Mouse (Mus musculus) T-helper 17 cell (primary cell): ENCODE data around the gene Zfp61.
"Not testable (repeated sequence)": the region's sequence is repeated elsewhere in the genome, so short reads cannot be mapped to it uniquely, and the experiment has no call there.

Experiments used
- in situ Hi-C, 2 experiments: fragments of 300-600 bp; cut with MboI, MseI; formaldehyde crosslinking; loops; 1 replicate in 1 of 2; 2 replicates in 1 of 2; pipeline ENCODE4 v1.15.1; 2025; ENCODE audit warnings: high pct_unique_total_duplicates in 2 of 2

Gene Zfp61

DNA sequence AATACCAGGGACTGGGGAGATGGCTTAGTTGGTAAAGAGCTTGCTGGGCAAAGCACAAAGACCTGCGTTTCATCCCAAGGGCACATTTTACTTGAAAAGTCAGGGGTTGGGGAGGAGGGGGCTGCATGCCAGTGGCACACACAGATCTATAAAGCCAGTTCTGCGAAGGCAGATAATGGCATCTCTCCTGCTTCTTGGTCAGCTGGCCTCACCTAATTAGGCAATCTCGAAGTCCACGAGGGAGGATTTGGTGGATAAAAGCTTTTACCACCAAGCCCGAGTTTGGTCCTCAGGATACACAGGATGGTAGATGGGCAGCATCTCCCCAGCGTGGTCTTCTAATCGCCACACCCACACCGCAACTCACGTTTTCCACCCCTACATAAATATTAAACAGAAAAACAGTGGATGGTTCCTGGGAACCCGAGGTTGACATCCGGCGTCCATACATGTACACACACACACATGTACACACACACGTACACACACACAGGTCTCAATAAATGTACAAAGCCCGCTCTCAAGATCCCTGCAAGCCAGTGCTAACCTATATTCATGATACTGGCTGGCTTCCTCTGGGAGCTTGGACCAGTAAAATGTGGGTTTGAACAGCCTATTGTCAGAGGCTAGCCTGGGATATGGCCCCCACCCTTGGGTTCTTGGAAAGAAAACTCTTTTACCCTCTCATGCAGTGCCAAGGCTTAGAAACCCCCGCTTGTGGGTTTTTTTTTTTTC is 3.5 kb downstream of the Zfp61 start:
- in situ Hi-C loops = loop anchor here in 1 of 2 experiments (10.0 kb wide), 1 partner anchor 213 kb away; the partner anchor contains the start of gene Zfp180

DNA sequence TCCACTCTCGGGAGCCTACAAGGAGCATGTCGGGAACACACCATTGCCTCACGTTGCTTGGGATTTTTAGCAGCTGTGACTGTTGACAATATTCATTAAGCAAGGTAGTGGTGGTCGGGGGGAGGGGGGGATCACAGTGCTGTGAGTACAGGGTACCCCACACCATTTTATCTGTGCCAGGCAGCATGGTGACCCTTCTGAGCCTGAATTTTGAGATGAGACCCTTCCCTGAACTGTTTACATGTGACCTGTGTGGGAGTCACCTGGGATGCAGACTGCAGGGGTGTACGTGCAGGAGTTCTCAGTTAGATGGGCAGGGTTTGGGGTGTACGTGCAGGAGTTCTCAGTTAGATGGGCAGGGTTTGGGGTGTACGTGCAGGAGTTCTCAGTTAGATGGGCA is 4.6 kb downstream of the Zfp61 start:
- in situ Hi-C loops = loop anchor here in 1 of 2 experiments (10.0 kb wide), 1 partner anchor 212 kb away; the partner anchor contains the start of gene Zfp180

DNA sequence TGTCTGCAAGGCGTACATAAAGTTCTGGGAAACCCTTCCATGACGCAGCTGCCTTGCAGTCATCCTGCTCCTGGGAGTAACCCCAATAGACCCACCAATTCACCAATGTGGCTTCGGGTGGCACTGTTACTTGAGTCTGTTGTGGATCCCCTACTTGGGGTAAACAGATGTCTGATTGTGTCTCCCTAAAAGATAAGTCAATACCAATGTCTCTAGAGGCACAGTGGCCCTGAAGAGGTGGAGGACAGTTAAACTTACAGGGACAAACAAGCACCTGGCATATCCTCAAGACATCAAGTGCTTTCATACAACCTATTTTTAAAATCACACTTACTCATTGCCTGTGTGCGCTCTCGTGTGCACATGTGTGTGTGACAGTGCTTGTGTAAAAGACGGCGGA is 5.7 kb downstream of the Zfp61 start:
- in situ Hi-C loops = loop anchor here in 1 of 2 experiments (10.0 kb wide), 1 partner anchor 211 kb away; the partner anchor contains the start of gene Zfp180

DNA sequence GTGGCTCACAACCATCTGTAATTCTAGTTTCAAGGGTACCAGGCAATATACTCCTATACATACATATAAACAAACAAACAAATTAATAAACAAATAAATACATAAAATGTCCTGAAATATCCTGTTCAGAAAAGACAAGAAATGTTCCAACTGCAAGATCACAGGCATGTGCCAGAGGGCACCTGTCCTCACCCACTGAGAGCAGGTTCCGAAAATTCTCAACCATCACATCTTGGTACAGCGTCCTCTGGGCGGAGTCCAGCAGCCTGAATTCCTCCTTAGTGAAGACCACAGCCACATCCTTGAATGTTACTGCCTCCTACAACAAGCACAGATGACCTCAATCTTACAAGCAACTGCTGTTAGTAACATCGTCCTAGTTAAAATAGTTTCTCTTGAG is 6.3 kb downstream of the Zfp61 start:
- in situ Hi-C loops = loop anchor here in 1 of 2 experiments (10.0 kb wide), 1 partner anchor 210 kb away; the partner anchor contains the start of gene Zfp180

DNA sequence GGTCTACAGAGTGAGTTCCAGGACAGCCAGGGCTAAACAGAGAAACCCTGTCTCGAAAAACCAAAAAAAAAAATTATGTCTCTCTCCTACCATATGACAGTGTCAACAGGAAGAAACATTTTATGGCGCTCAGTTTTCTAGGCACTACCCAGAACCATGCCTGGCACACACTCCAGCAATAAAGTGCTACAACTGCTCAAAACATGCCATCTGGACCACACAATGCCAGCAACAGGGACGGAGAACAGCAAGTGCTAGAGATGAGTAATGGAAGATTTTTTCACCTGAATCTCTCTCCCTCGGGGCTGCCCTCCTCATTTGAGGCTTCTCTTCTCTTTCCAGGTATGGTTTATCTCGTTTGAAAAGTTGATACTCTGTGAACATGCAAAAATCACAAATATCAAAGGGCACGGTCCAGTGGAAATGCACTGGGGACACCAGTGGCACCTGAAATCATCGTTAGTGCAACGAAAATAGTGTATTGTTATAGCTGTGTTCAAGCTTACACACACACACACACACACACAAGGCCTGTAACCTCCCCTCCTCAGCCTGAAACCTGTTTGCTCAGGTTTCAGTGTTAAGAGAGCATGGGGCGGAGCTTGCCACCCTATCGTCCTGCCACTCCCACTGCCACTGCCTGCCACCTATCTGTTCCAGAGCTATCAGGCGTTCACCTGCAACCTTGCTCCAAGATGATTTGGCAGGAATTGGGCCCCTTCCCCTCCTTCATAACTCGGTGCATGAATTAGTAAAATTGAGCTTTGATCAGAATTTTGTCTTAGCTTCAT is 7.8 kb downstream of the Zfp61 start:
- in situ Hi-C loops = loop anchor here in 1 of 2 experiments (10.0 kb wide), 1 partner anchor 208 kb away; the partner anchor contains the start of gene Zfp180

DNA sequence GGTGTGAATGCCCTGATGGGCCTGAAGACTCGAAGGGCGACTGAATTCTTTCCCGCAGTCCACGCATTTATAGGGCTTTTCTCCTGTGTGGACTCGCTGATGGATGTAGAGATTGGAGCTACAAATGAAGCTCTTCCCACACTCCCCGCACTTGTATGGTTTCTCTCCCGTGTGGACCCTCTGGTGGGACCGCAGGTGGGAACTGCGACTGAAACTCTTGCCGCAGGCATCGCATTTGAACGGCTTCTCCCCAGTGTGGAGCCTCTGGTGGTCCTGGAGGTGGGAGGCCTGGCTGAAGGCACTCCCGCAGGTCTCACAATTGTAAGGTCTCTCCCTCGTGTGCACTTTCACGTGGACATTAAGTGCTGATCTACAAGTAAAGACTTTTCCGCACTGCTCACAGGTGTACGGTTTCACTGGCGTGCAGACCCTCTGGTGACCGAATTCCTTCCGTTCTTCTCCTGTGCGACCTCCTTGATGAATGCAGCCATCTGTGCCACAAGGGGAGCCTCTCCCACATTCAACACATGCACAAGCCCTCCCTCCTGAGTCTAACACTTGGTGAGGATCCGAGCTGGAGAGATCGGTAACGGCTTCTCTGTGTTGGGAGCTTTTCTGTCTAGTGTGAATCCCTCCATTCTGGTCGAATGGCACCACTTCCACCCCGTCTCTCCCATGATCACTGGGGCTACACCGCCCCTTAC is 9.5 kb downstream of the Zfp61 start:
- in situ Hi-C loops = loop anchor here in 1 of 2 experiments (10.0 kb wide), 1 partner anchor 207 kb away; the partner anchor contains the start of gene Zfp180

DNA sequence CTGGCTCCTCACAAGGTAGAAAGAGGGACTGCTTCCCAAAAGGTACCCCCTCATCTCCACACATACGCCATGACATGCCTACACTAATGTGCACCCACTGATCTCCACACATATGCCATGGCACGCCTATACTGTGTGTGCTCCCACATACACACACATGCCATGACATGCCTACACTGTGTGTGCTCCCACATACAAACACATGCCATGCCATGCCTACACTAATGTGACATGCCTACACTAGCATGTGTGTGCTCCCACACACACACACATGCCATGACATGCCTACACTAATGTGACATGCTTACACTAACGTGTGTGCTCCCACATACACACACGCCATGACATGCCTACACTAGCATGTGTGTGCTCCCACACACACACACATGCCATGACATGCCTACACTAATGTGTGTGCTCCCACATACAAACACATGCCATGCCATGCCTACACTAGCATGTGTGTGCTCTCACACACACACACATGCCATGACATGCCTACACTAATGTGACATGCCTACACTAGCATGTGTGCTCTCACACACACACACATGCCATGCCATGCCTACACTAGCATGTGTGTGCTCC is 10.8 kb downstream of the Zfp61 start:
- in situ Hi-C loops = loop anchor here in 1 of 2 experiments (10.0 kb wide), 1 partner anchor 205 kb away; the partner anchor contains the start of gene Zfp180

DNA sequence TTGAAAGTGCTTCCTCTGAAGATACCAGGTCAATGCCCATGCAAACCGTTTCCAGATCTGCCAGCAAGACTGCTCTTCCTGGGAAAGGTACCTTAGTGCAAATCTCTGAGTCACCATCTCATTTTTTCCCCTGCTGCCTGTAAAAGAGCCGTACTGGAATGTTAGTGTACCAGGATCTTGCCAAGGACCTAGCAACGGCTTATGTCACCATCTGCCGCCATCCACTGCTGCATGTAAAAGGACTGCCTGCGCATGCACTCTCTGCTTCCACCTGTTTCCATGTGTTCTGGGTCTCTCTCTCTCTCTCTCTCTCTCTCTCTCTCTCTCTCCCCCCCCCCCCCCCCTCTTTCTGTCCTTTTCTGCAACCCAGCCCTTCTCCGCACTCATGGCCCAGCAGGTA is 12.5 kb downstream of the Zfp61 start:
- in situ Hi-C loops = loop anchor here (5.0 kb wide), 2 partner anchors 136 to 321 kb away; no protein-coding TSS in a partner anchor

DNA sequence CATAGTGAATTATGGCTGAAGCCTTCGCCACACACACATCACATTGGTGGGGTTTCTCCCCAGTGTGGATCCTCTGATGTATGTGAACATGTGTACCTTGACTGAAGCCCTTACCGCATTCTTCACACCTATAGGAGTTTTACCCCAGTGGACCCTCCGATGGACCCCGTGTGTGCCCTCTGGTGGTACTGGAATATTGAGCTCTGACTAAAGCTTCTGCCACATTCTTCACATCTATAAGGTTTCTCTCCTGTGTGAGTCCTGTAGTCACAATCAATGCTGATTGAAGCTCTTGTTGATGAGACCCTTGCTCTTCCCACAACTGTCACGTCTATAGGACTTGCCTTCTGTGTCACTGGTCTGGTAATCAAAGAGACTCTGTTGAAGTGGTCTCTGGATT is 13.4 kb downstream of the Zfp61 start:
- in situ Hi-C loops = loop anchor here (5.0 kb wide), 2 partner anchors 135 to 320 kb away; no protein-coding TSS in a partner anchor

DNA sequence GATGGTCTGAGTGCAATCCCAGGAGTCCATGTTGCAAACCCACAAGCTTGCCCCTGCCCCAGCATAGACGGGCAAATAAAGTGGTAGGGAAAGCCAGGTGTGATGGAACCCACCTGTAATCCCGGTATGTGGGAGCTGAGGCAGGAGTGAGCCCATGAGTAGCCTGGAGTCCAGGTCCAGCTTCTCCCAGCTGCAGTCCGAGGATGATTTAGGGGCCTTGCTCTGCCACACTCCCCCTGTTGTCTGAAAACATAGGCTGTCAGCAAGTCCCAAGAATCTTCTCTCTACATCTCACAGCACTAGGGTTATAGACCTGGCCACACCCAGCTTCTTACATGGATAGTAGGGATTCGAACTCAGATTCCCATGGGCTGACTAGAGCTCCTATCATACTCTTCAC is 14.1 kb downstream of the Zfp61 start:
- in situ Hi-C loops = loop anchor here (5.0 kb wide), 2 partner anchors 135 to 320 kb away; no protein-coding TSS in a partner anchor

DNA sequence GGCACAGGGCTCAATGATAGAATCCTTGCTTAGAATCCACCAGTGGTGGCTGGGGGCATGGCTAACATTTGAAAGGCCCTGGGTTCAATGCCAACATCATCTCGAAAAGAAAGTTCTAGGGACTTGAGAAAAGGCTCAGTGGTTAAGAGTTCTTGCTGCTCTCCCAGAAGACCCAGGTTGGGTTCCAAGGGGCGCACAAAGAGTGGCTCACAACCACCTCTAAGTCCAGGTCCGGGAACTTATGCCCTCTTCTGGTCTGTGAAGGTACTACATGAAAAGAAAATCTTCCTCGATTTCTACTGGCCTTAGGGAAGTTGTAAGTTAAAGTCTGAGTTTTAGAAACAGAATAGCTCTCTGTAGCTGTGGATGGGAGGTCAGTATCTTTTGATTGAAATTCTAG is 14.9 kb downstream of the Zfp61 start:
- in situ Hi-C loops = loop anchor here (5.0 kb wide), 2 partner anchors 134 to 319 kb away; no protein-coding TSS in a partner anchor

DNA sequence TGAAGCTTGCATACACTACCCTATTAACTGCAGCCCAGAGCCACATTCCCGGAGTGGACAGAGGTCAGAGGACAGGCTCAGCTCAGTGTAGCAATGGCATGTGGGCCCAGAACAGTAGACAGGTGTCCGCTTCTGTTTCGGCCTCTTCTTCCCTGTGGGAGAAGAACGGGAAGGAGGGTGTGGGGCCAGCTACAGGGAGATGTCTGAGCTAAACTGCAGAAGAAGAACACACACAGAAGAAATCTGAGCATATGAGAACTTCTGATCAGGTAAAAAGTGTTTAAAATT is 20.2 kb downstream of the Zfp61 start:
- in situ Hi-C loops = no loop called here

DNA sequence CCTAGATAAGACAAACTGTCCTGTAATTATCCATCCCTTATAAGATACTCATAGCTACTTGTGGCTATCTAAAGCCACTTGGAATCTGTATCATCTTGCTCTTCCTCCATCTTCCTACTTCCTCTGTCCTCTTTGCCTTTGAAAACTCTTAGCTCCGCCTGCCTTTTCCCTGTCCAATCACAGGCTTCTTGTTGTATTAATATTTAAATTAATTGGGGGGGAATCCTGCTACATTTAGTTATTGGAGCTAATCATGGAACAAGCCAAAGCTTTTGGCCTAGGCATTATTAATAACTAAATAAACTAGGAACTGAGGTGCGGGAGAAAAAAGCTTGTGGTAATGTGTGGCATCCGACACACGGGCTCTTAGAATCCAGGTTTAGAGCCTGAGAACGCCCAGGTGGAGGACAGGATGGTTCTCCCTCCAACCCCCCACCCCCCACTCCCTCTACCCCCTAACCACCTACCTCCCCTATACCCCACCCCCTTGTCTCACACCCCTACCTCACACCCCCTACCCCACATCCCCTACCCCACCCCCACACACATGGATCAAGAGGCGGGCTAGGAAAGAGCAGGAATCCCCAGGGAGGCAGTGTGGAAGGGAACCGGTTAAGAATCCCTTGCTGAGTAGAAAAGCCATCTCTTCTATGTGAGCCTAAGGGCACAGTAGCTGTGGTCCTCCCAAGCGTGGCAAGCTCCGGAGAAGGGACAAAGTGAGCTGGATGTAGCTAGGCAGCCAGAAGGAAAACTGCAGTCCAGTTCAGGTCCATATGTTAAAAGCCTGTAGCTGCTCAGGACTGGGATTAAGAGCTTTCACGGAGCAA is 20.8 kb downstream of the Zfp61 start:
- in situ Hi-C loops = no loop called here

DNA sequence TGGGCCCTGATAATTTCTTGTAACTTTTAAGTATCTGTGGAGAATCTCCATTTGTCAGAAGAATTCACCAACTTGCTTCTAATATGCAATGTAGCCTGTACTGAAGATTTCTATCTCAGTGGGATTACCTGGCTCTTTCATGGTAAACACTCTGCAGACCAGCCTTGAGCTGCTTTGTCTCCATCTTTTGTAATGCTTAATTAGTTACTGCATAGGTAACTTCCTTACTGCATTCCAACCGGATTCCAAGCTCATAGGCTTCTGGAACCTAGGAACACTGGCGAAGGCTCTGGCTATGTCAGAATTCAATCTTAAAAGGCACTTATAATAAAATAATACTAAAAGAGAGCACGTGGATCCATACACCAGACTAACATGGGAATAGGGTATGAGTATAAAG is 22.3 kb downstream of the Zfp61 start:
- in situ Hi-C loops = not testable (repeated sequence)

DNA sequence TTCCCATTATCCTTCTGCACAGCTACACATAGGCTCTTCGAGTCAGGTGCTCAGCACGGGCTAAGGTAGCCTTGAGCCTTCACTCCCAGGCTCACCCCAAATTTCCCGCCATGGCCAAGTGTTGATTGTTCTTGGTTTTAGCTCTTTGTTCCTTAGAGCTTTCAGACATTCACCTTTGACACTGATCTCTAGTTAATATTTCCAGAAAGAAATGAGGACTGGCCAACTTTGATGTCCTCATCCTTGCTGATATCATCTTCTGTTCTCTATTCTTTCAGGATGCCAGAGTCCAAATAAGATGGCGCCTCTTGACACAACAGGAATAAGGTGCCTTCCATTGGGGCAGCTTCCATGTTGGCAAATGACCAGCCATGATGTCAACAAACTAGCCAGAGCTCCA is 26.6 kb downstream of the Zfp61 start:
- in situ Hi-C loops = loop anchor here in 1 of 2 experiments (5.0 kb wide), 1 partner anchor 37 kb away; the partner anchor contains the start of gene Zfp109

DNA sequence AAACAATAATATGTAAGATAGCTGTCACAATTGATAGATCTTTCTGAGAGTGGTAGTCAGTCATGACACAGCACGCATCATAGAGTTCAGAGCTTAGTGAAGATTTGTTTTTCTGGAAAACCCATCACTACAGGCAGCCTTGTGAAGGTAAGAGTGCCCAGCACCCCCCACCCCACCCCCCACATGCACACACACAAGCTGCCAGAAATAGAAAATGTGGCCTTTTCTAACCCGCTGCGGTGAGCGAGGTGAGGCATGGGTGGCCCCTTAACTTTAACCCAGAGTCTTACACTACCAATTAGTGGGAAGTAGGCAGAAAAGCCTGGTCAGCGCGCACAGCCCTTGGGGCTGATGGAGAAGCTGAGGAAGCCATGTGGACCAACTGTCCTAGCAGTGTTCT is 29.8 kb downstream of the Zfp61 start:
- in situ Hi-C loops = loop anchor here in 1 of 2 experiments (5.0 kb wide), 1 partner anchor 34 kb away; the partner anchor contains the start of gene Zfp109

DNA sequence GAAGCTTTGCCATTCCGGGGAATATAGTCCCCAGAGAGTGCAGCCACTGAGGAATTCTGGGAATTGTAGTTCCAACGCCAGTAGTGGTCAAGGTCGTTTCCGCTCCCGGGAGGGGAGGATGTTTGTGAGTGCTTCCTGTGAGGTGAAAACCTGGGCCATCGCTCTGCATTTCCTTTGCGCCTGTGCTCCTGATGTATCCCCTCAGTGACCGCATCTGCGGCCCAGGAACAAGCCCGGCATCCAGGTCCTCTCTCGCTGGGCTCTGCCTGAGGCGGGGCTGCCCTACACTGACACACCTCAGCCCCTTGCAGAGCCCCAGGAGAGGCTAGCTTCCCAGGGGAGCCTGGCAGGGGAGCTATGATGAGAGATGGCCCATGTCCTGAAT is 30.8 kb downstream of the Zfp61 start, which contains the start of gene Zfp93:
Gene Zfp93 (plus strand): TSS at position 133 of the 385 bp plus-strand sequence.
- in situ Hi-C loops = loop anchor here in 1 of 2 experiments (5.0 kb wide), 1 partner anchor 33 kb away; the partner anchor contains the start of gene Zfp109

DNA sequence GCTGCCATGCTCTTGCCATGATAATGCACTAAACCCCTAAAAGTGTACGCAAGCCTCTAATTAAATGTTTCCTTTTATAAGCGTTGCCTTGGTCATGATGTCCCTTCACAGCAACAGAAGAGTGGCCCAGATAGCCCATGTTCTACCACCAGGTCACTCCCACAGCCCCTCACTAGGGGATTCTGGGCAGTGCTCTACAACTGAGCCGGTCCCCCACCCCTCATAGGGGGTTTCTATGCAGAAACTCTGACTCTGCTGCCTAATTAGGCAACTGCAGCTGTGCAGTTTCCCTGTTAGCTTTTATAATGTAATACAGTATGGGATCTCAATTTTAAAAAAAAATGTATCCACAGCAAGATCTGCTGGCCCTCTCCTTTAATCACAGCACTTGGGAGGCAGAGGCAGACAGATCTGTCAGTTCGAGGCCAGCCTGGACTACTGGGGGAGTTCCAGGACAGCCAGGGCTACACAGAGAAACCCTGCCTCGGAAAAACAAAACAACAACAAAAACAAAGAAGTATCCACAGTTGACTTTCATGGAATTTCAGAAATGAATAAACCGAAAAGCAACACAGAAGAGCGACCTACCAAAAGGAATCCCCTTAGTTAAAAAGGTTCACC is 31.3 kb downstream of the Zfp61 start:
- in situ Hi-C loops = loop anchor here in 1 of 2 experiments (5.0 kb wide), 1 partner anchor 32 kb away; the partner anchor contains the start of gene Zfp109

DNA sequence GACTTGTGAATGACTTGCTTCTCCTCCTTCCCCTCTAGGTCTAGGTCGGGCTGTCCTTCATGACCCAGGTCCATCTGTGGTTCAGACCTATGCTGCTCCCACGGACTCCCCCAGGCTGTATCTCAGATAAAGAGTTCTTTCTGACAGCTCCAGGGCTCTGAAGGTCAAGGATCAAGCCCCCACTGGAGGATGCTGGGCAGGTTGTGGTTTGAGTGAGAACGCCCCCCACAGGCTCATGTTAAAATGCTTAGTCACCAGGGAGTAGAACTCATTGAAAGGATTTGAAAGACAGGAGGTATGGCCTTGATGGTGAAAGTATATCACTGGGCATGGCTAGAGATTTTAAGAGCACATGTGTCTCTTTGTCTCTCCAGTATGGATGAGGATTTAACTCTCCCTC is 31.8 kb downstream of the Zfp61 start:
- in situ Hi-C loops = no loop called here
